Mouse (Mus musculus) gastrocnemius, postnatal 4 days (tissue): ENCODE data around the gene Pde4dip. TPM values are rescaled to one million over a fixed set of nuclear protein-coding genes. Genes with fewer than 3 reads are reported as not detected.

Experiments used
- DNase-seq, 2 experiments: peaks; one replicate each; pipeline ENCODE4 v3.0.0; 2021 to 2022; ENCODE audit warnings: low spot score in 2 of 2, mixed read lengths in 2 of 2
- long read RNA-seq, 2 experiments: library from polyadenylated mRNA; stranded (forward); transcript quantifications; one replicate each; pipeline ENCODE4 v2.0.0; 2021
- total RNA-seq, 2 experiments: library from RNA; stranded (reverse); gene quantifications; 2 replicates each; pipeline ENCODE4 v1.2.3; 2021

Gene Pde4dip
- 1,000 to 10,000 TPM; 1,016 to 1,021 TPM for total RNA-seq
- long read RNA-seq, experiment 1, full-length matches to known transcripts, result 5 of 235 reads
- long read RNA-seq, experiment 1, partial matches to known transcripts, result 132 of 235 reads
- long read RNA-seq, experiment 1, other reads (novel, unspliced or antisense), result 98 of 235 reads
- long read RNA-seq, experiment 2, full-length matches to known transcripts, result 4 of 505 reads
- long read RNA-seq, experiment 2, partial matches to known transcripts, result 280 of 505 reads
- long read RNA-seq, experiment 2, other reads (novel, unspliced or antisense), result 221 of 505 reads

DNA sequence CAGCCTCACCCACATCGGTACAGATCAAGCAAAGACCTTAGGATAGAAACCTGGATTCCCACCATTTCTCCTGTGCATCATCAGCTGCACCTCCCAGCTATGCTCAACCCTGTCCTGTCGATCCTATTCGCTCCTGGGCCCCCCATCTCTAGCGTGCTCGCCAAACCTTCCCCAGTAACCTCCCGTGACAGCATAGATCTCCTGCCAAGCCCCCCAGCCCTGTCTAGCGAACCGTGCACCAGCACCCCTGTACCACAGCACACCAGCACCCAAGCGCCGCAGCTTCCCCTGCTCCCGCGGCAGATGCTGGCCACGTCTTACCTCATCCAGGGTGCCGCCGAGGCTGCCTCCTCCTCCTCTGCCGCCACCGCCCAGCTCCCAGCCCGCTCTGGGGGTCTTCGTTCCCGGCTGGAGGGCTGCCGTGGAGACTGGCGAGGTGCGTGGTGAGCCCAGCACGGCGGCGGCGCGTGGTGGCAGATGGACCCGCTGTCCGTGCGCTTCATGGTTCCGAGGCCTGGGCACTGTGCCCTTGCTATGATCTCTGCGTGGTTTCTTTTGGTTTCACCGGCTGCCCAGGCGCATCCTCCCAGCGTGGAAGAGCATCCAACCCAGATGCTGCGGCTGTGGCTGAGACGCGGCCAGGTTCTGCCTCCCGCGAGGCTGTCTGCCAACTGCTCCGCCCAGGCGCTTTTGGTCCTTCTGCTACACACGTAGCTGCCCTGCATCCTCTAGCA lies at the start of gene Pde4dip:
Pde4dip (minus strand) TSS at position 540 of the 734 bp plus-strand sequence.
- peak in 1 of 2 experiments; percentile 31 for DNase-seq

DNA sequence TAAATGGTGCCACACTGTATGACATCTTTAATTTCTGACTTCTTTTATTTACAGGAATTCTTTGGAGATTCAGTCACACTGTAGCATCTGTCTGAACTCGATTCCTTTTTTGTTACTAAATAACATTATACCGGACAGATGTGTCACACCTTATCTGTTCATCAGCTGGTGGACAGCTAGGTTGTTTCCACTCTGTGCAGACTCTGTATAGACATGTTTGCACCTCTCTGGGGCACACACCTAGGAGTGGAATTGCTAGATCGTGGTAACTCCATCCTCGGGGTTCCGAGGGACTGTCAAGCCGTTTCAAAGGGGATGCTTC lies 49.4 kb upstream of the Pde4dip start:
- DNase-seq, result no peak

DNA sequence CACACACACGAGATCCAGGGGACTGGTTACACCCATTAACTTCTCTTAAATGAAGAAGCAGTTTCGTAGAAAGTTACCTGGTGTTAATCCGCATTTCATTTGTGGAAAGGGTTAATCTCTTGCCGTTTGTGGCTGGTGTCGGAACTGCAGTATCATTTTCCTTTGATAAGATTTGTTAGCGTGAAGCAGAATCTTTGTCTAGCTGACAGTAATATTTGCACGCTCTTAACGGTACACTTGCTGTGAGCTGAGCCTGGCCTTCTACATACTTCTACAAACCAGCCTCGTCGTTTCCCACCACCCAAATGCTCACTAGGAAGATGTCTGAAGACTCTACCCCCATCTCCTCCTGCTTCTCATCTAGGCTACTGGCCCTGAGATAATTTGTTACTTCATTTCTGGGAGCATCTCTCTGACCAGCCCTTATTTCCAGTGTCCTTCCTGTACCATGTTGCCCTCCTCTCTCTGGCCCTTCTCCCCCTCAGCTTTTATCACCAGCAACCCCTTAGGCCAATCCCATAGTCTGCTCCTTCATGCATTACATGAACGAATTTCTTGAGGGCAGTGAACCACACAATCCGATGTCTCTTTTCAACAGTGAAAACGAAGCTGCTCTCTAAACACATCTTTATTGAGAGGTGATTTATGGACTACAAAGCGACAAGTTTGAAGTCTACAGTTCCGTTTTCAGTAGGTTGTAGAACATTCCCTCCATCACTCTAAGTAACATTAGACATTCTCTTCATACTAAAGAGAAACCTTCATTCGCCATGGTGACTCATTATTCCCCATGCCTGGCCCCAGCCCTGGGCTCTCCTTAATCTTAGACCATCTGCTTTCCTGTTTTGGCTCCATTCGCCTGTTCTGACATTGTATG lies 48.8 kb upstream of the Pde4dip start:
- DNase-seq, result no peak

DNA sequence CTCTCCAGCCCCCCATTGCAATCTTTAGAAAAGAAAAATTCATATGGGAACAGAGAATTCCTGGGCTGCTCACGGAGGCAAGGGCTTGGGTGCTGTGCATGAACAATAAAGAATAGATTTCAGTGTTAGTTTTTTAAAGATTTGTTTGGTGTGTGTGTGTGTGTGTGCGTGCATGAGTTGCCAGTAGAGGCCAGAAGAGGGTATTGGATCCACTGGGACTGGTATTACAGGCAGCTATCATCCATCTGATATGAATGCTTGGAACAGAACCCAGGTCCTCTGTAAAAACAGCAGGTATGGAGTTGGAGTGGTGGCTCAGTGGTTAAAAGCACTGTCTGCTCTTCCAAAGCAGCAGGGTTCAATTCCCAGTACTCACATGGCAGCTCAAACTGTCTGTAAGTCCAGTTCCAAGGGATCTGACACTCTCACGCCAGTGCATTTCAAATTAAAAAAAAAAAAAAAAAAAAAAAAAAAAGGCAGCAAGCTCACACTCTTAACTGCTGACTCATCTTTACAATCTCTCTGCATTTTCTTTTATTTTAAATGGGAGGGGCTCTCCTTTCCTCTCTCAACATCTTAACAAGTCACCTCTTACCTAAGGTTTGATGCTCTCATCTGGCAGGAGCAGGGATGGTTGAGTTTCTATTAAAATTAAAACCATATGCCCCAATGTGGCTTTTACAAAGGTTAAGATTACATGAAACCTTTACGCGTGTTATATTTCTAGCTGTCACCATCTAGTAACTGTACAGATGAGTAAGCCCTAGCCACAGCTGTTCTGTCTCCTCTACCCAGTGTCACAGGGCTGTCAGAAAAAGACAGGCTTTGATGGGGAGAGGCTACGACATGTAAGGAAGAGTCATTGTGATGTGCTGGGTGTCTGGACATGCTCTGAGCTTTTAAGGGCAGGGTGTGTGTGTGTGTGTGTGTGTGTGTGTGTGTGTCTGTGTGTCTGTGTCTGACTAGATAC lies 46.1 kb upstream of the Pde4dip start:
- DNase-seq, result no peak

DNA sequence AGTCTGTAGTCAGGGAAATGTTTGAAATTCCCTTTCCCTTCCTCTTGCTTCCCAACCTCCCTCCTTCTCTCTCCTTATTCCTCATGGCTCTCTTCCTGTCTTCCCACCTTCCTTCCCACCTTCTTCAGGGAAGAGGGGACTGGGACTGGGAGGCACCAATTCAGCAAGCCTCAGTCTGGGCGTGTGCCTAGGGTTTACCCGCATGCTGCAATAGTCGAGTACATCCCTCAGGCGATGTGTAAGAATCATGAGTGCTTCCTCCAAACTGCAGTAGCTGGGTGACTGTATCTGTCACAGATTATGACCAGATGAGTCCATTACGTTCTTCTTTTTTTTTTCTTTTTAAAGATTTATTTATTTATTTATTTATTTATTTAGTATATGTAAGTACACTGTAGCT lies 45.3 kb upstream of the Pde4dip start:
- no peak for DNase-seq

DNA sequence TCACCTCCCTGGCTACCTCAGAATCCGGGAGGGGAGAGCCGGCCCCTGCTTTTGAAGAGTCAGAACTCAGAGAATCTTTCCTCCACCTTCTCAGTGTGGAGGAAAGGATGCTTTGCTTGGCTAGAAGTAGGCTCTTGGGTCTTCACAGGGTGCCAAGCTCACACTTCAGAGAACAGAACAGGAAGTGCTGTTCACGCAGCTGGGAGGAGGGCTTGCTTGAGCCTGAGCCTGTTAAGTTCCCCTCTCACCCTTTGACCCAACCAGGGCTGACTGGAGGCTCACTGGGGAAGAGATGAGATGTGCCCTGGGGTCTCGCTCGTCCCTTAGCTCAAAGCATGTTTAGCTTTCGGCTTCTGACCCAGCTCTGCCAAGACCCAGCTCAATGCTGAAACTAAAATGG lies 44.7 kb upstream of the Pde4dip start:
- DNase-seq, result no peak

DNA sequence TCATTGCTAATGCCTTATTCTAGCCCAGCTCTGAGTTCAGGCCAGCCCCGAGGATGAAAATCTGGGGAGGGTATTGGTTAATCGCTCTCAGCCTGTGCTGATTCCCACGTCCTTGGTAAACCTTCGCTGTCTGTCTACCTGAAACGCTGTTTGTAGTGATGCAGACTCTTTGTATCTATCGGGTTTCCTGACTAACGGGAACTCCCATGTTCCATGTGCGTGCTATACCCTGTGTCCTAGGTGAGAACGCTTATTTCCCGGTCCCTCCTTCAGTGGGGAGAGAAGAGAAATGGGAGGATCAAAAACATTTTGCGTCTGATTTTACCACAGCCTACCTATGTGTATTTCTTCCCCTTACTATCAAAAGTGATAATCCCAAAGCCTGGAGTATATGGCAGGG lies 44.3 kb upstream of the Pde4dip start:
- DNase-seq, result no peak

DNA sequence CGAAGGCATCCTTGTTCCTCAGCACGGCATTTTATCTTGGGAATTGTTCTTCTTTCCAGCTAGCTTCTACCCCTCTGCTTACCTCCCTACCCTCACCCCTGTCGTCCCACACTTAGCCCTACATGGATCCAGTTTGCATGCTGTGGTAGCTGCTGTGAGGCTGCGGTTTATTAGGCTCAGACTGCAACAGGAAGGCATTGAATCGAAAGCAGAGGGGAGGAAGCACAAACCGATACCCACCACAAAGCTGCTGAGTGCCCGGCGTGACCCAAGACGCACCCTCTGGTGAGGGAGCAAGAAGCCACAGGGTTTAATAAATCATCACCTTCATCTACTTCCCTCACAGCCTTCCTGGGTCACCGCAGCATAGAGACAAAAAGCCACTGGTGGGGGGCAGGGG lies 43.6 kb upstream of the Pde4dip start:
- DNase-seq, result no peak

DNA sequence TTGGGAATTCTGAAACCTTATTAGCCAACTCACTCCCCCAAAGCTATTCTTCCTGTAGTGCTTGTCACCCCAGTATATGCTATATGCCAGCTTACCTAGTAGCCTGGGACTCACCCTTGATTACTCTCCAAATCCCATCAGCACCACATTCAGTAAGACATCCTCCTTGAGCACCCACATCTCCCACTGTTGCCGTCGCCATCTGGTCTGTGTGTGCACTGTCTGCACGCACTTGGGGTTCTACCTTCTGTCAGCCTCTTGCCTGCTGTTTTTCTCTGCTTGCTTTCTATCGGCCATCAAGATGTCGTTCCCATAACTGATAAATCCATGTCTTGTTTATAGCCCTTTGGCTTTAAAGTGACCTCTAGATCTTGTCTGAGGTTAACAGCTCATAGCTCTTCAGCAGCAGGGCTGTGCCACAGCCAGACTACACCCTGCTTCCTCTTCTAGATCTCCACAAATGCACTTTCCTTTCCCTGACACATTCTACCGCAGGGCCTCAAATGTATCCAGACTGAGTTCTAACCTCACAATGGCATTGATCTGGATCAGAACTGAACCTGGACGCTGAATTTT lies 42.9 kb upstream of the Pde4dip start:
- no peak for DNase-seq

DNA sequence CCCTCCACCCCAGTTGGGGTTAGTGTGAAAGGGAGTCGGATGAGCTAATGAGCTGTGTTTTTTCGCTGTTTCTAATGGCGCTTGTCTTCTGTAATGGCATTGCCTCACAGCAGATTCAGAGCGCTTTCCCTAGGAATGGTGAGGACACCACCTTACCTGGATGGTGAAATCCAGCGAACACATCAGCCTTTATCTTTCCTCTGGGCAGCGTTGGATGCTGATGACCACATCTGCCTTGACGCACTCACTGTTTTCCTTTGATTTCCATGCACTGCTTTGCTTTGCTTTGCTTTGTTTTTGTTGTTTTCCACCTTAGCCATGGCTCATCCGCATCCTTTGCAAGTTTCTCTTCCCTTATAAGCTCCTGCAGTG lies 42.3 kb upstream of the Pde4dip start:
- DNase-seq, result no peak

DNA sequence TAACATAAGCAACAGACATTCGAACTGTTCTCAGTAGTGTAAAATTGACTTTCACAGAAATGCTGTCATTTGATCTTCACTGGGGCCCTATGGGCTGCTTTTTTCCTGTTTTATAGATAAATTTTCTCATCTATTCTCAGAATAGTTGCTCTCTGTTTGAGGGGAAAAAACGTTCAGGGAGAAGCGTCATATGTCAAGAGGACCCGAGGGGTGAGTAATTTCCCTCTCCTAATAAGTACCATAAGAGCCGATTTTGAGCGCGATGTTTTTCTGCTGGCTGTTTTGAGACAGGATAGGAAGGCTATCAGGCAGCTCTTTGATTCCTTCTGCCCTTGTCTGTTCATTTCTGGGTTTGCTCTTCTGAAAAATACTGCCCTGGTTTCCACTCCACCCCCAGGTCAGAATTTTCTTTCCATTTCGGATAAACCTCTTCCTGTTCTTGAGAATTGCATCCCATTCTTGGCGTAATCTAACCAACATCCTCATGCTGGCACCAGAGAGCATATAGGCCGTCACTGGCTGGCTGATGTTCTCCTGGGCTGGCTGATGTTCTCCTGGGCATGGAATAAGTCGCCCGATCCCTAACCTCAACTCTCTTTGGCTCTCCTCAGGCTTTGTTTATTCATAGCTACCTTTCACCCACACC lies 41.8 kb upstream of the Pde4dip start:
- DNase-seq, result no peak

DNA sequence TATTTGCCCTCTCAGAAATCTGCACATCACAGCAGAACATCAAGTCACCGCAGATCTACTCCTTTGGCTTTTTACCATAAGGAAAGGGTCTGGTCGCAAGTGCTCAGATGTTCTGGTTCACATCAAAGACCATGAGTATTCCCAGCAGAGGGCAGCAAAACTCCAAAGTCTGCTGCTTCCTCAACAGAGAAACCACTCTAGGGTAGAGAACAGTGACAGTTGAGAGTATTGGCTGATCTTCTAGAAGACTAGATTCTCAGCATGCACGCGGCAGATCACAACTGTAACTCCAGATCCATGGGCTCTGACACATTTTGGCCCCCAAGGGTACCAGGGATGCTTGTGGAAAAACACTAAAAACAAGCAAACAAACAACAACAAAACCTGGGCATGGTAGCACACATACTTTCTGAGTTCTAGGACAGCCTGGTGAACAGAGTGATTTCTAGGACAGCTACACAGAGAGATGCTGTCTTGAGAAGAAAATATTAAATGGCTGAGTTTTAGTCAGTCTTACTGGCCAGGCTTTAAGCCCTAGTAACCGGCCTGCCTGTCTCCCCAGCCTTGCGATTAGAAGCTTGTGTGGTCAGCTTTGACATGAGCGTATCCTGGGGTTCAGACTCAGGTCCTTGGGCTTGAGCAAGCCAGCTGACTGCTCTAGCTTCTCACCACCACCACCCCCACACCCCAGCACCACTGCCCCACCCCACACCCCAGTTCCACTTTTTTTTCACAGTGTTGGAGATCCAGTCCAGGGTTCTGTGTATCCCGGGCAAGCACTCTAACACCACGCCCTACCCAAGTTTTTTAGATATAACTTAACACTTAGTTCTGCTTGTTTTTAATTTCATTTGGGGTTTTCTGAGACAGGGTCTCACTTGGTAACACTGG lies 40.7 kb upstream of the Pde4dip start:
- peak; percentile 49 to 83 for DNase-seq

DNA sequence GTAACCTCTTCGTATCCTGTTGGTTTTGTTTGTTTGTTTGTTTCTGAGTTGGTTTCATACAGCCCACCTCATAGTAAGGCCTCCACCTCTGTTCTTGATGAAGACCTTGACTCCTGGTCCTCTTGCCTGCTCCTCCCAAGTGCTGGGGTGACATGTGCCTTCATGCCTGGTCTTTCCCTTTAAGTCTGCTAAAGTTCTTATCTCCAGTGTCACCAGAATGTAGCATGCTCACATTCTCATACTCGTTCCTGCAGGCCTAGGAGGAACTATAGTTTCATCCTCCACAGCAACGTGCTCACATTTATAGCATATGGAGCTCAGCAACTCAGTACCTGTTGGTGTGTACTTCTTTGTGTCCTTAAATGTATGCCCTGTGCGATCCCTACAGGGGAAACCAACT lies 38.8 kb upstream of the Pde4dip start:
- no peak for DNase-seq

DNA sequence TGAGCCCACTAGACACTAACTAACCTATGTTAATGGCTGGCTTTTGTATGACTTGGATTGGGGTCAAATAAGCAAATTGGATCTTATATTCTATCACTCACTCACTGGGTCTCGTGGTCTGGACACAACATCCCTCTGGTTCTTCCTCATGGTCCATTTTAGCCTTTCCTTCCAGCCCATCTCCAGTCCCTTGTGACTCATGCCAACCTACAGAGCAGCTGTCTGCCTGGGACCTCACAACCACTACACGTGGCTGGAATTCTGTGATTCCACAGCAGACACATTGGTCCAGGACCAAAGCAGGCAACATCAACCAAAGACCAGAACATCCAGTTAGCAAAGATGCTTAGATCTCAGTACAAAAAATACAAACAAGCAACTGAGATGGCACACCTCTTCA lies 36.7 kb upstream of the Pde4dip start:
- no peak for DNase-seq

DNA sequence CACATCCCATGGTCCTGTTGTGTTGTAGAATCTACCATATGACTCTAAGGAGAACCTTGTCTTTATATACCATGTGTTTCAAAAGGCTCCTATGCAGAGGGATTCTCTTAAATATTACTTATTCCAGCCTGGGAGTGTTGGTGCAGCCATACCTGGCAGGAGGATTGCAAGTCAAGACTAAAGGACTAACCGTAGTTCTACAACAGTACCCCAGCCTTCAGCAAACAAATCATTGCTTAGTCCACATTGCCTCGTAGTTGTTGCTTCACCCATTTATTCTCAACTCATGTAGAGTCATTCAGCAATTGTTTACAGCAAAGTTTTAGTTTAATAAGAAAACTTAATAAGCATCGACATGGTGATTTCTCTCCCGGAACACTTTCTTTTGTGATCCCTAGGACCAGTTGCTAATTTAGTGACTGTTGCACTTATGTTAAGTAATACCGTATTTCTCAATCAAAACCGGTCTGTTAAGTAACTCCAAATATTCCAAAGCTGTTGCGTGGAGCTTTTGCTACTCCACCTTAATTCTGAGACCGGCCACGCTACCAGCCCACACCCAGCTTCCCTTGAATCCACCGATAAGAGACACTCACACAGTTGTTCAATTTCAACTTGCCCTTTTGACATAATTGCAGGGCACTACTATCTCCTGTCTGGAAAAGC lies 30.5 kb upstream of the Pde4dip start:
- DNase-seq, result no peak

DNA sequence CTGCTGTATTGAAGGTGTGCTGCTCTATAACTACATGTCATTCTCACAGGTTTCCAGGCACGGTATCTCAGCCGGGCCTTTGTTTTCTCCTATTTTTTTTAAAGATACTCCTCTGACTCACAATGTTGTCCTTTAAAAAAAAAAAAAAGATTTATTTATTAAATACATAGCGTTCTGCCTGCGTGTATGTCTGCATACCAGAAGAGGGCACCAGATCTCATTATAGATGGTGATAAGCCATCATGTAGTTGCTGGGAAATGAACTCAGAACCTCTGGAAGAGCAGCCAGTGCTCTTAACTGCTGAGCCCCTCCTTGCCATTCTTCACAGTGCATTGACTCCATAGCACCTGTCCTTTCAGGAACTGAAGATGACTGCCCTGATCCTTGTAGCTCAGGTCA lies 26.6 kb upstream of the Pde4dip start:
- DNase-seq, result no peak

DNA sequence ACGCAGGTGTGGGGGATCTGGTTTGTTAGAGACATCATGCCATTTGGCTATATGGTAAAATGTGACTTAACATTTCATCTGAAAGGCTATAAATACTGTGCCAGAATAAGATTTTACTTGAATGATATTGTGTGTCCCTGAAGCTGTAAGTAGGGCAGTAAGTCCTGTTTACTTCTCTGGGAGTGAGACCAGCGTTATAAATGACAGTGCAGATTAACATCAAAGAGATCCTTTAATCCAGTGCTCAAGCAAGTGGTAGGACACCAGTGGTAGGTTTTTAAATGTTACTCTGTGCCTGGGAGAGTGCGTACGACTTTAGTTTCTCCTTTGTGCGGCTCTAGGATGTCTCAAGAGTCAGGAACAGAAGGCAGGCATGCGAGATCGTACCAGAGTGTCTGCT lies 22.6 kb upstream of the Pde4dip start:
- no peak for DNase-seq

DNA sequence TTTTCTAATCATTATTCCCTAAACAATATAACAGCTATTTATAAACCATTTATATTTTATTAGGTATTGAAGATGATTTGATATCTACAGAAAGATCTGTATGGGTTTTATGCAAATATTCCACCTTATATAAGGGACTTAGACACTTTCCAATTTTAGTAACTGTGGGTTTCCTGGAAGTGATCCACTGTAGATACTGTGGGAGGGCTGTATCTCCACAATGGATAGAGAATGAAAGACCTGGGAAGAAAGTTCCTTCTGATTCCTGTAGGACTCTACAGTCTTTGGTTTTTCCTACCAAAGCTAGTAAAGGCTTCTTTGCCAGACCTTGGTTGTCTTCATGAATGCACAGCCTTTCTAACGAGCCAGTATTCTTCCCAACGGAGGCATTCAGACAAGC lies 21.2 kb upstream of the Pde4dip start:
- DNase-seq, result no peak

DNA sequence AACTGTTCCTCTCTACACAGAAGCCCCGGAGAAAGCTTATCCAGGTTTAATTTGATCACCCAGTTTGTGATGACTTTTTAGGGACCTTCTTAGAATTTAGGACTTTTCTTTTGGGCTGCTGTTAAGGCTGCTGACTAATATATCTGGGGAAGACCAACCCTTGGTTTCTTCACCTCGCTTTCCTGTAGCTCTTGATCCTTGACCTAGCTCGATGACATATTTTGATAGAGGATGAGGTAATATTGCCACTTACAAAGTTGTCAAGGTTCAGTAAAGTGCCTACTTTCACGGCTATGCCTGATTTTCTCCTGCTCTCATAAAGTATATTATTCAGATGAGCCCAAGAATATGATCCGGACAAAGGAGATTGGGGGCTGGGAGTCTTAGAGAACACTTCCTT lies 13.1 kb upstream of the Pde4dip start:
- DNase-seq, result no peak
